30 mouse cellular contexts compared by ENCODE assay signal in the genomic region with DNA sequence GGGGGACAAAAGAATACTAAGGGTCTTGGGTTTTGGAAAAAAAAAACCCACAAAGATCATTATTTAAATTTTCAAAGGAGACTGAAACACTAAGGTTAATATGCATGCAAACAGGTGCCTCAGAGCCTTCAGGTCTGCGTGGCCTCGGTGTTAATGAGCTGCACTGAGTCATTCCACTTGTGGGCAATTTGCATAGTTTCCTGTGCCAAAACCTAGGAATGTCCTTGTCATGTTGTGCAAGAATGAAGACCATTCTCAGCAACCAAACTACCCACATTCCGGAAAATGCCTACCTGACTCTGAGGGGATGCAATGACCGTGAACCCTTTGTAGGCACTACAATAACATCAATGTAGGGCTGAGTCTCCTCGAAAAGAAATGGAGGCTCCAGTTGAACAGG. TPM values are rescaled to one million over a fixed set of nuclear protein-coding genes. Genes with fewer than 3 reads are reported as not detected.
A peak's percentile ranks its signal among the peaks of the same experiment; 100 is the strongest.
DNase-seq lines count a peak whose midpoint lies in the region; ATAC-seq and TF ChIP-seq lines count a peak whose summit lies in the region.
"Had no signal": no experiment of that assay in that cellular context is flagged by ENCODE, and none has a peak within 500 bp of the region (broad histone marks: within the 10 kb centered on the region; RNA-seq: fewer than 3 reads in every experiment).

No protein-coding gene starts in this region.

- H3K4me1 ChIP-seq in kidney, embryonic 15.5 days, result no peaks in the 10 kb centered on the region
- H3K4me1 ChIP-seq: embryonic facial prominence, embryonic 10.5 days; embryonic facial prominence, embryonic 13.5 days; forebrain, embryonic 13.5 days; hindbrain, embryonic 12.5 days; hindbrain, embryonic 15.5 days had no signal

- H3K4me3 ChIP-seq in kidney, embryonic 15.5 days (replicated peaks), result no peak overlapping the region
- H3K4me3 ChIP-seq: embryonic facial prominence, embryonic 10.5 days; embryonic facial prominence, embryonic 13.5 days; erythroblast, embryonic 14.5 days; forebrain, embryonic 13.5 days; hindbrain, embryonic 12.5 days; hindbrain, embryonic 15.5 days had no signal

- no peak overlapping the region for H3K27ac ChIP-seq in kidney, embryonic 15.5 days
- H3K27ac ChIP-seq: embryonic facial prominence, embryonic 10.5 days; embryonic facial prominence, embryonic 13.5 days; forebrain, embryonic 13.5 days; hindbrain, embryonic 12.5 days; hindbrain, embryonic 15.5 days had no signal

- CTCF ChIA-PET in Patski (lab: Charles Lee), result interaction anchor here (2.2 kb wide), 1 partner anchor 9 kb away, joined by 7 read pairs; no protein-coding TSS in a partner anchor

- H3K9ac ChIP-seq in kidney, embryonic 15.5 days, result no peak overlapping the region
- H3K9ac ChIP-seq: embryonic facial prominence, embryonic 13.5 days; forebrain, embryonic 13.5 days; hindbrain, embryonic 12.5 days; hindbrain, embryonic 15.5 days had no signal

- POLR2A ChIA-PET in Patski (lab: Charles Lee), result interaction anchor here (0.5 kb wide), 1 partner anchor 607 kb away, joined by 3 read pairs; no protein-coding TSS in a partner anchor

- in situ Hi-C loops in Patski (cut with MboI; ENCODE audit: low pct_unique_long_range_greater_than_20kb), result no loop called here

- no peak overlapping the region for H3K4me2 ChIP-seq in kidney, embryonic 15.5 days
- H3K4me2 ChIP-seq: embryonic facial prominence, embryonic 13.5 days; forebrain, embryonic 13.5 days; heart, embryonic 11.5 days; hindbrain, embryonic 12.5 days; hindbrain, embryonic 15.5 days had no signal

- 81% methylated on average over 5 of the region's 5 CpGs for whole genome bisulfite sequencing in kidney, embryonic 15.5 days

- TF ChIP-seq CTCF in Patski (IDR thresholded peaks at IDR 0.05), result no peak

- H3K27me3 ChIP-seq in kidney, embryonic 15.5 days, result no peaks in the 10 kb centered on the region
- no peaks in the 10 kb centered on the region for H3K27me3 ChIP-seq in Patski
- H3K27me3 ChIP-seq: embryonic facial prominence, embryonic 13.5 days; forebrain, embryonic 13.5 days; hindbrain, embryonic 12.5 days; hindbrain, embryonic 15.5 days had no signal

- no peaks in the 10 kb centered on the region for H3K36me3 ChIP-seq in kidney, embryonic 15.5 days
- H3K36me3 ChIP-seq: embryonic facial prominence, embryonic 10.5 days; embryonic facial prominence, embryonic 13.5 days; G1E; hindbrain, embryonic 12.5 days; hindbrain, embryonic 15.5 days had no signal

- no peak for ATAC-seq in kidney, embryonic 15.5 days (replicated peaks; ENCODE audit: low FRiP score)
- peak; percentile 90 for ATAC-seq in Patski
- ATAC-seq: activated CD4-positive, CD25-positive, alpha-beta regulatory T cell, adult 4 months; forebrain, embryonic 13.5 days; forebrain, embryonic 16.5 days had no signal

- DNase-seq in kidney, adult 18-20 months, result peak; percentile 40
- peak; percentile 31 for DNase-seq in kidney, adult 9 months
- DNase-seq in kidney, postnatal 4 days, result no peak
- DNase-seq in Patski (ENCODE audit: low read depth, low spot score), result peak; percentile 17
- DNase-seq in kidney, postnatal 36 days, result peak; percentile 19 to 29
- DNase-seq in heart, adult 11 months, result no peak
- no peak for DNase-seq in spleen, postnatal 36 days (ENCODE audit: low spot score in 2 of 2)
- DNase-seq: adrenal gland, adult 8-10 months; adrenal gland, postnatal 25 days; B cell, adult 2 months; cerebellum, adult 11-12 months; cerebellum, adult 8-10 months; cerebellum, postnatal 10 days; cerebellum, postnatal 36 days; embryo, embryonic 11 days; gastrocnemius, postnatal 10 days; gastrocnemius, postnatal 36 days had no signal

- H3K9me3 ChIP-seq in kidney, embryonic 15.5 days (replicated peaks), result no peaks in the 10 kb centered on the region
- H3K9me3 ChIP-seq: embryonic facial prominence, embryonic 13.5 days; forebrain, embryonic 13.5 days; G1E; hindbrain, embryonic 12.5 days; hindbrain, embryonic 15.5 days had no signal

RNA-seq across cellular contexts. Expression of a gene that starts 10.5 kb away (rescaled TPM):
- polyA plus RNA-seq in kidney, embryonic 15.5 days (2015; fragmentation: Nextera tagmentation; extraction: Ambion mirVana), result 0.06 and 0.08 TPM in 2 replicates
- polyA plus RNA-seq in Patski (2021), result 1.0 TPM
- polyA plus RNA-seq: activated CD4-positive, CD25-positive, alpha-beta regulatory T cell, adult 4 months; embryonic facial prominence, embryonic 10.5 days; embryonic facial prominence, embryonic 13.5 days; erythroblast, embryonic 14.5 days; forebrain, embryonic 13.5 days; G1E; heart, embryonic 14.5 days; heart, postnatal 0 days had no signal

RNA-seq across cellular contexts. Expression of a gene that starts 20.1 kb away (rescaled TPM):
- polyA plus RNA-seq in kidney, embryonic 15.5 days (2015; fragmentation: Nextera tagmentation; extraction: Ambion mirVana), result 0.63 and 1.2 TPM in 2 replicates
- polyA plus RNA-seq in Patski (2021), result 0.04 TPM
- polyA plus RNA-seq: embryonic facial prominence, embryonic 13.5 days; erythroblast, embryonic 14.5 days; G1E; heart, embryonic 11.5 days; heart, postnatal 0 days had no signal

Comparison
In these comparisons a context has a peak if more than half of its experiments do, and no peak if none do; other contexts are left out.
1. DNase-seq: peak in kidney, adult 18-20 months (single experiment), kidney, adult 9 months (single experiment), Patski (single experiment) and kidney, postnatal 36 days (2 of 2); none in kidney, postnatal 4 days (0 of 2), heart, adult 11 months (single experiment) and spleen, postnatal 36 days (0 of 2).